Mouse (Mus musculus): ENCODE measurements at regions not wholly inside any gene's neighbourhood (a gene's known extent, or its start where the extent isn't known, plus 50 kb on each side); places are given as distances from the start of the nearest gene placed in this dataset.

GRCm38 (mm10) chr1:166807163-166807945, 125.7 kb upstream of the Fmo9 start:
- no peak for DNase-seq
- intact Hi-C loops (cut with DNase I): no loop called here

GRCm38 (mm10) chr1:166811341-166812071, 129.9 kb upstream of the Fmo9 start:
- intact Hi-C loops (cut with DNase I): no loop called here
- no peak for DNase-seq

- no peak for DNase-seq
- intact Hi-C loops (cut with DNase I): no loop called here
These were observed 130.4 kb upstream of the Fmo9 start for GRCm38 (mm10) chr1:166812072-166812461.

GRCm38 (mm10) chr1:166812920-166813439, 131.3 kb upstream of the Fmo9 start:
- DNase-seq: no peak

GRCm38 (mm10) chr1:166817927-166818326, 136.3 kb upstream of the Fmo9 start:
- DNase-seq: no peak
- intact Hi-C loops (cut with DNase I): no loop called here

More at GRCm38 (mm10) chr1:166812920-166813439, 131.3 kb upstream of the Fmo9 start:
- intact Hi-C loops (cut with DNase I): no loop called here

GRCm38 (mm10) chr1:166818682-166819081, 137.0 kb upstream of the Fmo9 start:
- DNase-seq: no peak
- intact Hi-C loops (cut with DNase I): no loop called here

- DNase-seq: no peak
These were observed 137.8 kb upstream of the Fmo9 start for GRCm38 (mm10) chr1:166819420-166819819.

GRCm38 (mm10) chr1:166820050-166820449, 138.4 kb upstream of the Fmo9 start:
- DNase-seq: no peak
- intact Hi-C loops (cut with DNase I): no loop called here

More at GRCm38 (mm10) chr1:166819420-166819819, 137.8 kb upstream of the Fmo9 start:
- intact Hi-C loops (cut with DNase I): no loop called here

- intact Hi-C loops (cut with DNase I): no loop called here
- no peak for DNase-seq
These were observed 139.5 kb upstream of the Fmo9 start for GRCm38 (mm10) chr1:166821146-166821545.

- intact Hi-C loops (cut with DNase I): no loop called here
- no peak for DNase-seq
These were observed 155.7 kb upstream of the Fmo9 start for GRCm38 (mm10) chr1:166837299-166837698.

GRCm38 (mm10) chr1:166839833-166840232, 158.2 kb upstream of the Fmo9 start:
- intact Hi-C loops (cut with DNase I): no loop called here
- DNase-seq: no peak

GRCm38 (mm10) chr1:166843397-166843877, 157.8 kb upstream of the Fam78b start:
- intact Hi-C loops (cut with DNase I): no loop called here
- no peak for DNase-seq

- no peak for DNase-seq
- intact Hi-C loops (cut with DNase I): no loop called here
These were observed 154.7 kb upstream of the Fam78b start for GRCm38 (mm10) chr1:166846566-166846965.

- intact Hi-C loops (cut with DNase I): no loop called here
- no peak for DNase-seq
These were observed 154.0 kb upstream of the Fam78b start for GRCm38 (mm10) chr1:166847233-166847632.

- intact Hi-C loops (cut with DNase I): no loop called here
- DNase-seq: no peak
These were observed 153.1 kb upstream of the Fam78b start for GRCm38 (mm10) chr1:166848015-166848535.

- no peak for DNase-seq
- intact Hi-C loops (cut with DNase I): no loop called here
These were observed 145.2 kb upstream of the Fam78b start for GRCm38 (mm10) chr1:166855988-166856387.

GRCm38 (mm10) chr1:166866256-166866655, 135.0 kb upstream of the Fam78b start:
- DNase-seq: no peak
- intact Hi-C loops (cut with DNase I): no loop called here

- no peak for DNase-seq
- intact Hi-C loops (cut with DNase I): no loop called here
These were observed 130.0 kb upstream of the Fam78b start for GRCm38 (mm10) chr1:166871258-166871657.

- no peak for DNase-seq
- intact Hi-C loops (cut with DNase I): no loop called here
These were observed 124.8 kb upstream of the Fam78b start for GRCm38 (mm10) chr1:166876452-166876851.

- no peak for DNase-seq
These were observed 118.0 kb upstream of the Fam78b start for GRCm38 (mm10) chr1:166883215-166883614.

GRCm38 (mm10) chr1:166895945-166896344, 105.3 kb upstream of the Fam78b start:
- intact Hi-C loops (cut with DNase I): no loop called here

More at GRCm38 (mm10) chr1:166883215-166883614, 118.0 kb upstream of the Fam78b start:
- intact Hi-C loops (cut with DNase I): no loop called here

More at GRCm38 (mm10) chr1:166895945-166896344, 105.3 kb upstream of the Fam78b start:
- DNase-seq: no peak
